8 mouse cellular contexts compared by ENCODE assay signal in the genomic region with DNA sequence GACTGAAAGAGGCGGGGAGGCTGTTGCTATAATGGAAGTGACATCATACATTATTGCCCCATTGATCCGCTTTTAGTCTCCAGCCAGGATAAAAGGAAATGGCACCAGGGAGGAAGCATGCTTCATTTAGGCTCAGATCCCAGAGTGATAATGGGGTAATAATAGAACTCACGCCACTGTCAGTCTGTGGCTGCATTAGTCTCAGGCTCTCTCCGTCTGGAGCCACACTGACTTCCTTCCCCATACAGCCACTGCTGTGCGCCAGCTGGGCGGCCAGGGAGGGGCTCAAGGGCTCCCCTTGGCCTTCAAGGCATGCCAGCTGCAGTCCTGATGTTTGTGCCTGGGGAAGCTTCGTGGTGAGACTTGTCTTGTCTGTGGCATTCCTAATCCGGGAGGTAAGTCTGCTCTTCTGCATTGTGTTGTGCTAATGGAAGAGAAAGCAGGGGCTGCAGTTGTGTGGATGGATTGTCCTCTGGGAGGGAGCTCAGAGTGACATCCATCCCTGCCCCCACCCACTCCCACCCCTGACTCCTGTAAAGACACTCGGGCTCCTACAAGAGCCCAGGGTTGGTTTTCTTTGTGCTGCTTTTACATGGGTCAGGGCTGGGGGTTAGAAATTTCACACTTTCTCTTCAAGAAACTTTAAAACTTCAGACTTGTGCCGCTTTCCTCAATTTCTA.
DNase-seq lines count a peak whose midpoint lies in the region; ATAC-seq lines count a peak whose summit lies in the region.

No protein-coding gene starts in this region.

- ATAC-seq in forebrain, embryonic 13.5 days, result peak; percentile 48
- peak; percentile 86 for ATAC-seq in hindbrain, embryonic 13.5 days (ENCODE audit: low FRiP score)
- ATAC-seq in midbrain, embryonic 13.5 days, result peak; percentile 87
- no peak for ATAC-seq in activated CD4-positive, CD25-positive, alpha-beta regulatory T cell, adult 4 months

- 0 out of 2 replicates have a peak overlapping the region, but pooled peaks have one; percentile 34 for H3K9ac ChIP-seq in forebrain, embryonic 13.5 days
- peak overlapping the region; percentile 64 for H3K9ac ChIP-seq in hindbrain, embryonic 13.5 days
- peak overlapping the region; percentile 52; the same call in 1 of the 2 replicates for H3K9ac ChIP-seq in midbrain, embryonic 13.5 days (replicated peaks)

- H3K4me1 ChIP-seq in forebrain, embryonic 13.5 days, result peaks cover 33% of the 10 kb centered on the region
- peaks cover 27% of the 10 kb centered on the region for H3K4me1 ChIP-seq in hindbrain, embryonic 13.5 days (replicated peaks)
- H3K4me1 ChIP-seq in midbrain, embryonic 13.5 days (replicated peaks), result peaks cover 30% of the 10 kb centered on the region

- peak overlapping the region; percentile 20; the same call in 1 of the 2 replicates for H3K27ac ChIP-seq in forebrain, embryonic 13.5 days
- H3K27ac ChIP-seq in hindbrain, embryonic 13.5 days, result peak overlapping the region; percentile 70; the same call in 1 of the 2 replicates
- peak overlapping the region; percentile 68 for H3K27ac ChIP-seq in midbrain, embryonic 13.5 days

- no peaks in the 10 kb centered on the region for H3K9me3 ChIP-seq in forebrain, embryonic 13.5 days (replicated peaks)
- H3K9me3 ChIP-seq in hindbrain, embryonic 13.5 days, result no peaks in the 10 kb centered on the region
- H3K9me3 ChIP-seq in midbrain, embryonic 13.5 days, result no peaks in the 10 kb centered on the region

- 14% methylated on average over 10 of the region's 10 CpGs for WGBS in forebrain, embryonic 13.5 days
- WGBS in hindbrain, embryonic 13.5 days, result 6% methylated on average over 10 of the region's 10 CpGs
- 7% methylated on average over 10 of the region's 10 CpGs for WGBS in midbrain, embryonic 13.5 days

- H3K27me3 ChIP-seq in forebrain, embryonic 13.5 days, result no peaks in the 10 kb centered on the region; the same call in 1 of the 2 replicates
- H3K27me3 ChIP-seq in hindbrain, embryonic 13.5 days, result peaks cover 37% of the 10 kb centered on the region
- H3K27me3 ChIP-seq in midbrain, embryonic 13.5 days, result peaks cover 31% of the 10 kb centered on the region

- DNase-seq in 416B (ENCODE audit: low read depth), result peak; percentile 91
- peak; percentile 80 for DNase-seq in Muller cell, postnatal 12 days (ENCODE audit: inconsistent ontology term)
- DNase-seq in liver, result peak; percentile 36
- no peak for DNase-seq in right cerebral cortex, postnatal 25 days

- H3K4me2 ChIP-seq in forebrain, embryonic 13.5 days, result peak overlapping the region; percentile 35
- H3K4me2 ChIP-seq in hindbrain, embryonic 13.5 days, result peak overlapping the region; percentile 37
- peak overlapping the region; percentile 29; the same call in 1 of the 2 replicates for H3K4me2 ChIP-seq in midbrain, embryonic 13.5 days (replicated peaks)

- no peak overlapping the region for H3K4me3 ChIP-seq in forebrain, embryonic 13.5 days
- 0 out of 2 replicates have a peak overlapping the region, but pooled peaks have one; percentile 19 for H3K4me3 ChIP-seq in hindbrain, embryonic 13.5 days
- H3K4me3 ChIP-seq in midbrain, embryonic 13.5 days (replicated peaks), result no peak overlapping the region

- H3K36me3 ChIP-seq in forebrain, embryonic 13.5 days (ENCODE audit: poor library complexity, severe bottlenecking), result peaks cover 8% of the 10 kb centered on the region; the same call in 1 of the 2 replicates
- H3K36me3 ChIP-seq in hindbrain, embryonic 13.5 days, result peaks cover 12% of the 10 kb centered on the region; the same call in 1 of the 2 replicates
- peaks cover 6% of the 10 kb centered on the region; the same call in 1 of the 2 replicates for H3K36me3 ChIP-seq in midbrain, embryonic 13.5 days

Comparison
In these comparisons a context has a peak if more than half of its experiments do, and no peak if none do; other contexts are left out.
1. H3K27ac ChIP-seq: peak in every context shown above with its lines; median percentile 70 in hindbrain, embryonic 13.5 days; 68 in midbrain, embryonic 13.5 days; 20 in forebrain, embryonic 13.5 days.